Mouse (Mus musculus) testis, adult 2 months (tissue): Measurements from ENCODE around the gene Glp2r.

ENCODE experiments used
- CTCF ChIP-seq: fragments of 200-500 bp; IDR thresholded peaks from 2 replicates; pipeline ENCODE4 v1.5.1; 2012; ENCODE audit warnings: low read depth, mild to moderate bottlenecking, inconsistent platforms, low read length, moderate library complexity; ENCODE audit not compliant: control insufficient read depth, insufficient read depth, insufficient replicate concordance
- POLR2A ChIP-seq: fragments of 200-500 bp; IDR thresholded peaks from 2 replicates; pipeline ENCODE4 v1.6.1; 2012; ENCODE audit warnings: low read depth, mild to moderate bottlenecking, inconsistent platforms, low read length, moderate library complexity; ENCODE audit not compliant: control insufficient read depth

DNA sequence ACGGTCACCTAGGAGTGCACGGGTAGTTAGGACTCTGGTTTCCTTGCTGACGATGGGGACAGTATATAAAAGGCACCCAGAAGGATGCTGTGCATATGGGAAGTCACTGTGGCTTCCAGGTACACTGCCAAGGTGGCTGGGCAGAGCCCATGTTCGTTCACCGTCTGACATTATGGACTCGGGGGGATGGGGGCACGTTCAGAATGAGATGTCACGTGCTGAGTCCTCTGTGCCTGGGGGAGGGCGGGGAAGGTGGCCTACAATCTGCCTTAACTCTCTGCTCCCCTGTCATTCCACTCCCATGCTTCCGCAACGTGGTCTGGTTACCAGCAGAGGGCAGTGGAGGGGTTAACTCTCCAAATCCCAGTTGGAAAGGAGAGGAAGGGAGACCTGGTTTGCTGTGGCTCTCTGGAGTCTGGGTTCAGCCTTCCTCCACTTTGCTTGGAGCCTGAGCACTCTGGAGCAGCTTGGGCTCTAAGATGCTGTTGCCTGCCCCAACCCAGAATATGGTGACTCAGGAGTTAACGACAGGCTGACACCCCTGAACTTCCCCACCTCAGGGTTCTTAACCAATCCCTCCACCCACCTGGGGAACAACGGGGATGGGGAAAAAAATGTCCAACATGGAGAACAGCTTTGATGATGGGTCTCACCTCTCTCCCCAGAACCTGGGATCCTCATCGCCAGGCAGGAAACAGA is 118.6 kb downstream of the Glp2r start:
- peak; percentile 61; the same call in 1 of the 2 replicates for TF ChIP-seq CTCF
- TF ChIP-seq POLR2A: no peak
